Mouse (Mus musculus): ENCODE measurements at regions not wholly inside any gene's neighbourhood (a gene's known extent, or its start where the extent isn't known, plus 50 kb on each side); places are given as distances from the start of the nearest gene placed in this dataset.

- TF ChIP-seq JUND (conservative IDR thresholded peaks at IDR 0.05; ENCODE audit: low read depth, low read length) (no peak), CTCF (conservative IDR thresholded peaks at IDR 0.05 in 1 of 2, IDR thresholded peaks at IDR 0.05 in 1 of 2; ENCODE audit: low read depth in 2 of 2, low read length in 2 of 2) (no peak), CHD2 (IDR thresholded peaks at IDR 0.05; ENCODE audit: low read length) (no peak), NELFE (IDR thresholded peaks at IDR 0.05; ENCODE audit: low read depth, low read length) (no peak), MAX (IDR thresholded peaks at IDR 0.05; ENCODE audit: low read length) (no peak), POLR2A (IDR thresholded peaks at IDR 0.05; ENCODE audit: low read depth, low read length) (no peak), USF1 (IDR thresholded peaks at IDR 0.05; ENCODE audit: low read depth, low read length) (no peak), EP300 (IDR thresholded peaks at IDR 0.05; ENCODE audit: low read length) (no peak), RCOR1 (conservative IDR thresholded peaks at IDR 0.05; ENCODE audit: low read depth, low read length) (no peak), ZMIZ1 (IDR thresholded peaks at IDR 0.05; ENCODE audit: low read depth, low read length) (no peak), UBTF (IDR thresholded peaks at IDR 0.05; ENCODE audit: low read depth, low read length) (no peak)
Observed at GRCm38 (mm10) chr3:41158314-41158973, 75.6 kb upstream of the Pgrmc2 start.

All from CH12.LX (cell line).